Mouse (Mus musculus): Measurements from ENCODE around the gene Ap3b1.
"Not testable (repeated sequence)": the region's sequence is repeated elsewhere in the genome, so short reads cannot be mapped to it uniquely, and the experiment has no call there.

Ap3b1 gene

GRCm38 (mm10) chr13:94358401-94359265 is at the start of gene Ap3b1:
Gene Ap3b1, plus strand, starts transcription at chr13:94358960.
- DNase-seq (ENCODE audit: inconsistent age in 2 of 2, low spot score in 1 of 2): peak; percentile 92 to 96

GRCm38 (mm10) chr13:94312812-94313211 is 45.9 kb upstream of the Ap3b1 start:
- not testable (repeated sequence) for DNase-seq (ENCODE audit: inconsistent age in 2 of 2, low spot score in 1 of 2)

- no peak for DNase-seq (ENCODE audit: inconsistent age in 2 of 2, low spot score in 1 of 2)
Observed at GRCm38 (mm10) chr13:94316975-94317511, 41.7 kb upstream of the Ap3b1 start.

GRCm38 (mm10) chr13:94321094-94321792 is 37.5 kb upstream of the Ap3b1 start:
- no peak for DNase-seq (ENCODE audit: inconsistent age in 2 of 2, low spot score in 1 of 2)

- DNase-seq (ENCODE audit: inconsistent age in 2 of 2, low spot score in 1 of 2): no peak
Observed at GRCm38 (mm10) chr13:94322475-94322874, 36.3 kb upstream of the Ap3b1 start.

GRCm38 (mm10) chr13:94328063-94328462 is 30.7 kb upstream of the Ap3b1 start:
- DNase-seq (ENCODE audit: inconsistent age in 2 of 2, low spot score in 1 of 2): peak; percentile 76 to 92

GRCm38 (mm10) chr13:94329005-94329404 is 29.8 kb upstream of the Ap3b1 start:
- DNase-seq (ENCODE audit: inconsistent age in 2 of 2, low spot score in 1 of 2): not testable (repeated sequence)

GRCm38 (mm10) chr13:94330392-94330979 is 28.3 kb upstream of the Ap3b1 start:
- DNase-seq (ENCODE audit: inconsistent age in 2 of 2, low spot score in 1 of 2): no peak

GRCm38 (mm10) chr13:94338357-94338756 is 20.4 kb upstream of the Ap3b1 start:
- no peak for DNase-seq (ENCODE audit: inconsistent age in 2 of 2, low spot score in 1 of 2)

GRCm38 (mm10) chr13:94343192-94343591 is 15.6 kb upstream of the Ap3b1 start:
- no peak for DNase-seq (ENCODE audit: inconsistent age in 2 of 2, low spot score in 1 of 2)

GRCm38 (mm10) chr13:94344600-94344999 is 14.2 kb upstream of the Ap3b1 start:
- not testable (repeated sequence) for DNase-seq (ENCODE audit: inconsistent age in 2 of 2, low spot score in 1 of 2)

GRCm38 (mm10) chr13:94354584-94354983 is 4.2 kb upstream of the Ap3b1 start:
- no peak for DNase-seq (ENCODE audit: inconsistent age in 2 of 2, low spot score in 1 of 2)

GRCm38 (mm10) chr13:94358101-94358400 is 709 bp upstream of the Ap3b1 start:
- no peak for DNase-seq (ENCODE audit: inconsistent age in 2 of 2, low spot score in 1 of 2)

GRCm38 (mm10) chr13:94359282-94359920 is 641 bp downstream of the Ap3b1 start:
- peak in 1 of 2 experiments; percentile 58 for DNase-seq (ENCODE audit: inconsistent age in 2 of 2, low spot score in 1 of 2)

GRCm38 (mm10) chr13:94361013-94361580 is 2.3 kb downstream of the Ap3b1 start:
- not testable (repeated sequence) for DNase-seq (ENCODE audit: inconsistent age in 2 of 2, low spot score in 1 of 2)

- no peak for DNase-seq (ENCODE audit: inconsistent age in 2 of 2, low spot score in 1 of 2)
Observed at GRCm38 (mm10) chr13:94364336-94364735, 5.6 kb downstream of the Ap3b1 start.

- DNase-seq (ENCODE audit: inconsistent age in 2 of 2, low spot score in 1 of 2): peak in 1 of 2 experiments; percentile 50
Observed at GRCm38 (mm10) chr13:94365108-94365907, 6.5 kb downstream of the Ap3b1 start.

- DNase-seq (ENCODE audit: inconsistent age in 2 of 2, low spot score in 1 of 2): peak in 1 of 2 experiments; percentile 57
Observed at GRCm38 (mm10) chr13:94367869-94368268, 9.1 kb downstream of the Ap3b1 start.

- no peak for DNase-seq (ENCODE audit: inconsistent age in 2 of 2, low spot score in 1 of 2)
Observed at GRCm38 (mm10) chr13:94370521-94370920, 11.8 kb downstream of the Ap3b1 start.

GRCm38 (mm10) chr13:94372066-94372465 is 13.3 kb downstream of the Ap3b1 start:
- no peak for DNase-seq (ENCODE audit: inconsistent age in 2 of 2, low spot score in 1 of 2)

Data from adrenal gland, adult (tissue).